Mouse (Mus musculus) brain, embryonic 14.5 days (tissue): ENCODE measurements around the gene 2310034C09Rik.

Experiments used
- CTCF ChIP-seq: fragments of 200-500 bp; IDR thresholded peaks from 2 replicates; pipeline ENCODE4 v1.5.1; 2012; ENCODE audit warnings: inconsistent platforms, mild to moderate bottlenecking, moderate library complexity, borderline replicate concordance; ENCODE audit not compliant: insufficient read depth, insufficient read length; ENCODE audit errors: extremely low read depth
- POLR2A ChIP-seq: fragments of 200-500 bp; IDR thresholded peaks from 2 replicates; pipeline ENCODE4 v1.6.1; 2012; ENCODE audit warnings: mild to moderate bottlenecking, inconsistent platforms, borderline replicate concordance; ENCODE audit not compliant: poor library complexity, insufficient read depth, insufficient read length, severe bottlenecking; ENCODE audit errors: extremely low read depth

- TF ChIP-seq CTCF (no peak), POLR2A (no peak)
These were observed 29.8 kb upstream of the 2310034C09Rik start, which contains the start of gene Krtap13-1 for GRCm38 (mm10) chr16:88728812-88729275.
